Mouse (Mus musculus) E14TG2a.4 (cell line): ENCODE measurements around the gene Sh3gl2.

Experiments
- CTCF ChIP-seq: conservative IDR thresholded peaks from 2 replicates; pipeline ENCODE4 v1.5.1; 2014; ENCODE audit warnings: low read length
- NANOG ChIP-seq: IDR thresholded peaks from 2 replicates; pipeline ENCODE4 v1.6.1; 2014; ENCODE audit warnings: borderline replicate concordance, low read length, mixed read lengths
- POU5F1 ChIP-seq: IDR thresholded peaks from 2 replicates; pipeline ENCODE4 v1.6.1; 2014; ENCODE audit warnings: low read length, borderline replicate concordance

DNA sequence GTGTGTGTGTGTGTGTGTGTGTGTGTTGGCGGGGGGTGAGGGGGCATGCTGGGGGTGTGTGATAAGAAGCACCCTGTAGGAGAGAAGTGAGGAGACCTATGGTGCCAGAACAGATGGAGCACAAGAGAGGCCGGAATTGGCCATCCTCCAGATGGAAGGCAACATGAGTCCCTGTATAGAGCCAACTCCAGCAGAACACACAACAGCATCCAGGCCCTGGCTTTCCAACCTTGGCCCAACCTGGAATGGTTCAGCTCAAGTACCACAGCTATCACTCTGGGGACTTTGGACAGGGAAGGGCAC is 41.7 kb upstream of the Sh3gl2 start:
- TF ChIP-seq CTCF (no peak), NANOG (no peak), POU5F1 (no peak)
